ENCODE assay signal across 8 mouse cellular contexts in genomic region chr13:91807874-91808575, GRCm38 (mm10). TPM values are rescaled to one million over a fixed set of nuclear protein-coding genes. Genes with fewer than 3 reads are reported as not detected.
DNase-seq lines count a peak whose midpoint lies in the region; ATAC-seq and TF ChIP-seq lines count a peak whose summit lies in the region.

No protein-coding gene starts in this region.

- DNase-seq in cerebellum, adult 11 months = peak; percentile 9
- peak; percentile 28 for DNase-seq in 3134 (ENCODE audit: extremely low read depth, insufficient read length, low spot score)
- peak in 2 of 3 experiments; percentile 3 to 4 for DNase-seq in liver, embryonic 14.5 days (ENCODE audit: low read depth in 3 of 3, low spot score in 3 of 3)
- DNase-seq in splenic B cell, adult 2 months (ENCODE audit: low read depth, low spot score) = peak; percentile 44
- no peak for DNase-seq in ovary, postnatal 14 days (ENCODE audit: low spot score)

- H3K9ac ChIP-seq in heart, embryonic 15.5 days = peak overlapping the region; percentile 98
- H3K9ac ChIP-seq in liver, embryonic 14.5 days (replicated peaks) = peak overlapping the region; percentile 69

- H3K27me3 ChIP-seq in heart, embryonic 15.5 days = no peaks in the 10 kb centered on the region
- H3K27me3 ChIP-seq in liver, embryonic 14.5 days (ENCODE audit: control insufficient read depth, insufficient read depth, low read length) = no peaks in the 10 kb centered on the region
- no peaks in the 10 kb centered on the region for H3K27me3 ChIP-seq in splenic B cell, adult 2 months (ENCODE audit: control insufficient read depth, insufficient read depth, low read length, poor library complexity, severe bottlenecking)

- TF ChIP-seq EP300 in liver, embryonic 14.5 days (IDR thresholded peaks at IDR 0.05; ENCODE audit: low read depth) = no peak

- TF ChIP-seq CTCF in liver, embryonic 14.5 days (IDR thresholded peaks at IDR 0.05; ENCODE audit: low read depth) = no peak

- H3K27ac ChIP-seq in brown adipose tissue, adult 24 weeks (replicated peaks; ENCODE audit: low read depth, low read length) = peak overlapping the region; percentile 90
- peak overlapping the region; percentile 93 for H3K27ac ChIP-seq in heart, embryonic 15.5 days
- H3K27ac ChIP-seq in liver, embryonic 14.5 days = peak overlapping the region; percentile 68

- H3K4me2 ChIP-seq in heart, embryonic 15.5 days = peak overlapping the region; percentile 65
- H3K4me2 ChIP-seq in liver, embryonic 14.5 days (ENCODE audit: low read depth) = peak overlapping the region; percentile 64

- H3K9me3 ChIP-seq in heart, embryonic 15.5 days (replicated peaks) = no peaks in the 10 kb centered on the region
- H3K9me3 ChIP-seq in liver, embryonic 14.5 days (ENCODE audit: control insufficient read depth, low read length) = no peaks in the 10 kb centered on the region

- no peaks in the 10 kb centered on the region for H3K4me1 ChIP-seq in brown adipose tissue, adult 24 weeks (ENCODE audit: control insufficient read depth, insufficient read depth, insufficient read length, low read length)
- H3K4me1 ChIP-seq in heart, embryonic 15.5 days (replicated peaks) = peaks cover 11% of the 10 kb centered on the region
- peaks cover 3 to 5% of the 10 kb centered on the region in 2 experiments; a peak in 3 of 4 replicates for H3K4me1 ChIP-seq in liver, embryonic 14.5 days (replicated peaks; ENCODE audit: control insufficient read depth in 2 of 2, insufficient read depth in 2 of 2, low read length in 1 of 2)

- 29% methylated on average over 20 of the region's 20 CpGs for WGBS in heart, embryonic 15.5 days
- WGBS in liver, embryonic 14.5 days (ENCODE audit: insufficient replicate concordance) = 29% methylated on average over 20 of the region's 20 CpGs

- peaks cover 18% of the 10 kb centered on the region for H3K36me3 ChIP-seq in heart, embryonic 15.5 days
- peaks cover 10% of the 10 kb centered on the region for H3K36me3 ChIP-seq in liver, embryonic 14.5 days (replicated peaks; ENCODE audit: control insufficient read depth, insufficient read depth, low read depth)
- H3K36me3 ChIP-seq in splenic B cell, adult 2 months (ENCODE audit: control insufficient read depth, insufficient read depth, low read length, poor library complexity, severe bottlenecking) = peaks cover 4% of the 10 kb centered on the region

- no peak for ATAC-seq in cerebellum, adult (ENCODE audit: insufficient number of reproducible peaks, low FRiP score, low TSS enrichment)
- ATAC-seq in heart, embryonic 15.5 days (replicated peaks; ENCODE audit: insufficient number of reproducible peaks, insufficient read depth, low FRiP score, low read depth) = no peak
- ATAC-seq in liver, embryonic 14.5 days (ENCODE audit: insufficient read depth) = no peak

- H3K4me3 ChIP-seq in brown adipose tissue, adult 24 weeks (ENCODE audit: insufficient read depth, low read depth, low read length) = peak overlapping the region; percentile 94
- H3K4me3 ChIP-seq in heart, embryonic 15.5 days = peak overlapping the region; percentile 98
- peak overlapping the region; percentile 70 to 84 for H3K4me3 ChIP-seq in liver, embryonic 14.5 days (ENCODE audit: insufficient read depth in 1 of 2, low read depth in 2 of 2, low read length in 2 of 2)

RNA-seq across cellular contexts. Expression of gene Zcchc9, which starts 0.5 kb away (rescaled TPM):
- polyA plus RNA-seq in brown adipose tissue, adult 24 weeks (2012; ENCODE audit: insufficient read depth, insufficient read length, missing spikeins) = 15.6 and 22.1 TPM in 2 replicates
- 23.7 and 24.3 TPM in 2 replicates for polyA plus RNA-seq in heart, embryonic 15.5 days (2015; fragmentation: Nextera tagmentation; extraction: Ambion mirVana)
- polyA plus RNA-seq in liver, embryonic 14.5 days (2012; rRNA removed) = 13.1 and 13.9 TPM in 2 replicates
- 6.5 and 7.3 TPM in 2 replicates for polyA plus RNA-seq in liver, embryonic 14.5 days (2014; fragmentation: Nextera tagmentation; extraction: Ambion mirVana)
